Mouse (Mus musculus): ENCODE measurements around the gene Clic4.

DNA sequence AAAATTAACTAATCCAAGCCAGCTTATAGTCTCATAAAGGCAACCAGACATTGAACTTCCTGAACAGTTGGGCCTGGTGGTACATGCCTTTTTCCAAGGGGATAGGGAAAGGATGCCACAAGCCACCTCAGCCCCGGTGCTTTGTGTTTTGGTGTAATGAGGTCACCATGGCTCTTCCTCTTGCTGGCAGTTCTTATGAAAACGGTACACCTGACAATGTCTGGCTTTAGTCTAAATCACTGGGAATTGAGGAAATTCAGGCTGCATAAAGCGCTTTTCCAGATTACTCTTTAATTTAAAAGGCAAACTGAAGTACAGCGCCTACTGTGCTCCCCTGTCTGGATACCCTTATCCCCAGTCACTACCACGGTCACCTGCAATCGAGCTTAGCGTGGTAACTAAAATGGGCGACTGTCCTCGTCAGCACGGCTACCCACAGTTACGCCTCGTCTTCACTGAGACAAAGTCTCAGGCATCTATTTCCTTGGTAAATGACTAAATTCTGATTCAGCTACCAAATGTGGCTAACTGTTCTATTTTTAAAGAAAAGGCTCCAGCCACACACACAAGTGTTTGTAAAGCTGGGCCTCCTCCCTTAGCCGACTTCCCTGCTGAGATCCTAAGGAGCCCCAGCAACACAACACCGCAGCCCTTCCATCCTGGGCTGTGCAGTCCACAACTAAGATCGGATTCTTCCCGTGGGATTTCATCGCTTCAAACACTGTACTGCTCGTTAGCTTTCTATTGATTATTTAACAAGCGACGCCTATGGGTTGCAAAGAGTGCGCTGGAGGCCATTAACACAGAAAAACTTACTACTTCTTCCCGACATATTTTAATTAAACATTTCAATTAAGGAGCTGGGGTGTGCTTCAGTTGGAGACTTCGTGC lies 25.5 kb downstream of the Clic4 start:
- TF ChIP-seq CTCF (IDR thresholded peaks at IDR 0.05; ENCODE audit: control insufficient read depth, insufficient read depth, insufficient read length) (no peak), CEBPB (IDR thresholded peaks at IDR 0.05; ENCODE audit: low read depth) (no peak), MAX (IDR thresholded peaks at IDR 0.05) (no peak), MYOD1 (IDR thresholded peaks at IDR 0.05; ENCODE audit: control insufficient read depth, insufficient read length, low read depth) (no peak), FOSL1 (IDR thresholded peaks at IDR 0.05; ENCODE audit: insufficient read depth, low read length, poor library complexity, severe bottlenecking) (no peak), MYOG (IDR thresholded peaks at IDR 0.05; ENCODE audit: control insufficient read depth, extremely low read depth, insufficient read length) (no peak)

All from C2C12 (cell line).